Mouse (Mus musculus) forebrain, postnatal 0 days (tissue): ENCODE data around the gene Kcnh7. TPM values are rescaled to one million over a fixed set of nuclear protein-coding genes. Genes with fewer than 3 reads are reported as not detected.

Experiments used
- ATAC-seq: fragments of 200-750 bp; cut with Nextera tagmentation; 2 replicates; pipeline ENCODE4 v1.8.0; 2017; ENCODE audit warnings: mild to moderate bottlenecking, moderate library complexity
- DNase-seq: peaks from one replicate; pipeline ENCODE4 v3.0.0-alpha.2; 2015
- H3K27ac ChIP-seq: fragments of 300-500 bp; sonication (generic); 2 replicates; pipeline ENCODE4 v1.5.1; 2014; ENCODE audit warnings: low read depth, mild to moderate bottlenecking, antibody characterized with exemption, low read length, moderate library complexity, mixed read lengths
- H3K27me3 ChIP-seq: fragments of 300-500 bp; sonication (generic); 2 replicates; pipeline ENCODE4 v1.6.1; 2014; ENCODE audit warnings: mild to moderate bottlenecking, low read length, mixed read lengths; ENCODE audit not compliant: insufficient read depth
- H3K36me3 ChIP-seq: fragments of 300-500 bp; sonication (generic); 2 replicates; pipeline ENCODE4 v1.6.1; 2014; ENCODE audit warnings: mild to moderate bottlenecking, moderate library complexity; ENCODE audit not compliant: insufficient read depth
- H3K4me1 ChIP-seq: fragments of 300-500 bp; sonication (generic); 2 replicates; pipeline ENCODE4 v1.6.1; 2014; ENCODE audit warnings: antibody characterized with exemption; ENCODE audit not compliant: insufficient read depth
- H3K4me2 ChIP-seq: fragments of 300-500 bp; sonication (generic); 2 replicates; pipeline ENCODE4 v1.6.1; 2014; ENCODE audit warnings: low read depth, mild to moderate bottlenecking, moderate library complexity
- H3K4me3 ChIP-seq: fragments of 300-500 bp; sonication (generic); 2 replicates; pipeline ENCODE4 v1.5.1; 2014; ENCODE audit warnings: low read depth, low read length, mixed read lengths
- H3K9ac ChIP-seq: fragments of 300-500 bp; sonication (generic); 2 replicates; pipeline ENCODE4 v1.6.1; 2014; ENCODE audit warnings: mild to moderate bottlenecking
- H3K9me3 ChIP-seq: fragments of 300-500 bp; sonication (generic); 2 replicates; pipeline ENCODE4 v1.6.1; 2016; ENCODE audit warnings: low read length
- CTCF ChIP-seq: sonication (generic); IDR thresholded peaks from 2 replicates; pipeline ENCODE4 v1.5.1; 2016; ENCODE audit warnings: antibody characterized with exemption, control low read depth, low read depth
- WGBS: fragments of 180-500 bp; shearing (Covaris S2); extraction: QIAGEN DNeasy Blood & Tissue Kit; methylation state at CpG from one replicate; pipeline ENCODE4 v1.1.7; 2014; 5-methylcytosine and 5-hydroxymethylcytosine counted together
- polyA plus RNA-seq: library from polyadenylated mRNA; unstranded; fragments of >200 nt; fragmentation: Nextera tagmentation; extraction: Ambion mirVana; gene quantifications from 2 replicates; pipeline ENCODE4 v1.2.1, GENCODE M21; 2015
- total RNA-seq: library from RNA; depleted of rRNA; stranded (reverse); fragments of >200 nt; gene quantifications from 2 replicates; pipeline ENCODE4 v1.2.3, GENCODE M21; 2014

Kcnh7 gene
- total and polyA plus RNA-seq, 2 experiments from 2014 or later = 7.3 to 17.9 TPM

DNA sequence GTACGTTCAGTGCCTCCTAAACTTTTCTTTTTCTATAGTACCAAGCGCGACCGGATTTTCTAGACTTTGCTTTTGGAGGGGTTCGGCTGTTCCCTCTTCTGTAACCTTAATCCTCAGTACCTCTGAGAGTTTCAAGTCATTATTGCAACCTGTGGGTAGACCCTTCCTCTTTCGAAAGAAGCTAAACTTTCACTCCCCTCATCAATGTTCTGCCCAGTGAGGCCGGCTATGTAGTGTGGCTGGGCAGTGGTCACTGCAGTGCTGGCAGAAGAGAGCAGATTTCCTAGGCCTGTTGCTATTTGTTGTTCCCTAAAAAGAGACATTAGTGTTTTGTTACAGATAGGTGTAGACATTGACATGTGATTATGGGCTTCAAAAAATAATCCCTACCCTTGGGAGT is 519.2 kb downstream of the Kcnh7 start:
- no peaks in the 10 kb centered on the region for H3K4me1 ChIP-seq
- DNase-seq (no peak), ATAC-seq (no peak)
- H3K36me3 ChIP-seq = no peaks in the 10 kb centered on the region
- H3K27ac ChIP-seq = no peak overlapping the region
- 56% methylated on average over 7 of the region's 7 CpGs for WGBS
- H3K4me3 ChIP-seq = peak overlapping the region; percentile 62; the same call in 1 of the 2 replicates
- no peaks in the 10 kb centered on the region for H3K9me3 ChIP-seq
- H3K4me2 ChIP-seq = peak overlapping the region; percentile 87
- H3K9ac ChIP-seq = no peak overlapping the region
- H3K27me3 ChIP-seq = no peaks in the 10 kb centered on the region
- no peak for TF ChIP-seq CTCF

DNA sequence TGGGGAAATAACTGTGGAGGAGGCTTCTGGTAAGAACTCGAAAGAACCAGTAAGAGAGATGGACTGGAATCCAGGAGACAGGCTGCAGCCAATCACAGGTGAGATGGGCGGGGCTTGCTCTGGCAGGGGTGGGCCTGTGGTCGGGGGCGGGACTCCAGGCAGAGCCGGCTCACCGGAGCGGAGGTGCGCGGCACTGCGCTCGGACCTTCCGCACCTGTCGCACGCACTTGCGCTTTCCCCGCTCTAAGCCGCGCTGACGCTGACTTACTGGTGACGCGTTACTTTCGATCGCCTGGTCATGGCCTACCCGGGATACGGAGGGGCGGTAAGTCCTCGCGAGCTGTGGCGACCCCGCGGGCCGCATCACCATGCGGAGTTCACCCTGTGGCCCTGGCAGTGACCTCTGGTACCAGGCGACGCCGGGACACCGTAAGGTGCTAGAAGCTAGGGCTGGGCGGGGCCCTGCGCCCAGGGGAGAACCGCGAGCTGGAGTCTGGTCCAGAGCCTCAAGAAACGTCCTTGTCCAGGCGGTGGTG is 519.9 kb downstream of the Kcnh7 start, which contains the start of gene Gca:
TSS of gene Gca (plus strand) at position 151 of the 536 bp plus-strand sequence.
- DNase-seq (peak; percentile 82), ATAC-seq (peak; percentile 99)
- peak within 1 kb of the TSS; percentile 60 for H3K9ac ChIP-seq
- peak within 1 kb of the TSS; percentile 62 for H3K4me3 ChIP-seq
- H3K4me1 ChIP-seq = no peaks in the 10 kb centered on the region
- no peak within 1 kb of the TSS for H3K27ac ChIP-seq
- TF ChIP-seq CTCF = no peak
- peak within 1 kb of the TSS; percentile 87 for H3K4me2 ChIP-seq
- under 1% methylated on average over 43 of the region's 43 CpGs for WGBS
- H3K36me3 ChIP-seq = no peaks in the 10 kb centered on the region
- H3K9me3 ChIP-seq = no peaks in the 10 kb centered on the region
- no peaks in the 10 kb centered on the region for H3K27me3 ChIP-seq

DNA sequence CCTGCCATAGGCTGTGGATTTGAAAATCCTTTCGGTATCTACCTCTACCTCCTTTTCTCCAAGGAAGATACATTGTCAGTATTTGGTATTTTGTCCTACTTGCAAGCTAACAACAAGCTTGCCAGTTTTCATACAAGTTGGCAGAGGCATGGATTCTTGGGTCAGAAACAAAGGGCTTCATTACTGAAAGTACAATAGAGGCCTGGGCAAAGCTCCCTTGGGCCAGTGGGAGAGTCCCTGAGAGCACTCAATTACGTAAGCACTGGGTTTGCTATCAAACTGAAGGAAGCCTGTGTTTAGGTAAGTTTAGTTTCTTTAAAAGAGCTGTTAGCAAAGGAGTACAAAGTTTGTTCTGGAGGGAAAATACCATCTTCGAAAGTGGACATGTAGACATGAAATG is 521.5 kb downstream of the Kcnh7 start:
- no peak for TF ChIP-seq CTCF
- H3K4me3 ChIP-seq = no peak overlapping the region
- H3K9me3 ChIP-seq = no peaks in the 10 kb centered on the region
- H3K27ac ChIP-seq = no peak overlapping the region
- 56% methylated on average over 3 of the region's 3 CpGs for WGBS
- ATAC-seq = no peak
- H3K4me2 ChIP-seq = no peak overlapping the region
- H3K36me3 ChIP-seq = no peaks in the 10 kb centered on the region
- H3K27me3 ChIP-seq = no peaks in the 10 kb centered on the region
- H3K4me1 ChIP-seq = no peaks in the 10 kb centered on the region
- no peak for DNase-seq
- no peak overlapping the region for H3K9ac ChIP-seq

DNA sequence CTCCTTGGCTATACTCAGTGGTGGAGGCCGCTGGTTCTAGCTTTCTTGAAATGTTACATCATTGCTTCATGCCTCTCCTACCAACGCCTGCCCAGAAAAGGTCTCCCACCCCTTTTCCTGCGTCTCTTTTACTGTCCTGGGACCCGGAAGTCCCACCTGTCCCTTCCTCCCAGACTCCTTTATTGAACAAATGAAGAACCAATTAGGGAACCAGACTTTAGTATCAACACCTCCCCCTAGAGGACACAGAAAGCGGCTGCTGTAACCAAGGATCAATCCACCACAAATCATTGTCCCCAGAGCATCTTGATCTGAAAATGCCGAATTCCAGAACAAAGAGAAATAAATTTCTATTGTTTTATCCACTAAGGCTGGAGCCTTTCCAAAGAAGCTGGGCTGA is 523.5 kb downstream of the Kcnh7 start:
- ATAC-seq (no peak), DNase-seq (no peak)
- no peak overlapping the region for H3K4me2 ChIP-seq
- WGBS = 56% methylated on average over 6 of the region's 6 CpGs
- no peak overlapping the region for H3K27ac ChIP-seq
- no peak overlapping the region for H3K4me3 ChIP-seq
- no peaks in the 10 kb centered on the region for H3K36me3 ChIP-seq
- no peak overlapping the region for H3K9ac ChIP-seq
- no peaks in the 10 kb centered on the region for H3K9me3 ChIP-seq
- peak; percentile 32; the same call in 1 of the 2 replicates for TF ChIP-seq CTCF
- H3K27me3 ChIP-seq = no peaks in the 10 kb centered on the region
- no peaks in the 10 kb centered on the region for H3K4me1 ChIP-seq

DNA sequence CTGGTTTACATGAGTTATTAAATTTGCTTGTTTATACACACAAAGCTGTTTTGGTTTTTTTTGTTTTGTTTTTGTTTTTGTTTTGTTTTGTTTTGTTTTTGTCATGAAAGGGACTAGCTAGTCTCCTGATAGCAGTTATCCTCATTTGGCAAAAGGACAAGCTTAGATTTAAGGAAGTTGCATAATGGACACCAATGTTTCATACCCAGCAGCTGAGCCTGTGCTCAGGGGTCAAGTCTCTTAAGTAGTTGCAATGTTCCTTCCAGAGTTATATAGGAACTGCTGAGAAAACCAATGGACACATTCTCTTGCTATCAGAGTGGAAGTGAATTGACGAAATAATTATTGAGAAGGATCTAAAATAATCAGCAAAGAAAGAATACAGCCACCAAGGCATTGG is 528.0 kb downstream of the Kcnh7 start:
- H3K9ac ChIP-seq = no peak overlapping the region
- H3K27me3 ChIP-seq = no peaks in the 10 kb centered on the region
- TF ChIP-seq CTCF = no peak
- no peaks in the 10 kb centered on the region for H3K4me1 ChIP-seq
- no peak overlapping the region for H3K27ac ChIP-seq
- H3K4me2 ChIP-seq = no peak overlapping the region
- 88% methylated on average over 1 of the region's 1 CpGs for WGBS
- H3K9me3 ChIP-seq = no peaks in the 10 kb centered on the region
- DNase-seq = no peak
- no peaks in the 10 kb centered on the region for H3K36me3 ChIP-seq
- no peak overlapping the region for H3K4me3 ChIP-seq
- ATAC-seq = no peak

DNA sequence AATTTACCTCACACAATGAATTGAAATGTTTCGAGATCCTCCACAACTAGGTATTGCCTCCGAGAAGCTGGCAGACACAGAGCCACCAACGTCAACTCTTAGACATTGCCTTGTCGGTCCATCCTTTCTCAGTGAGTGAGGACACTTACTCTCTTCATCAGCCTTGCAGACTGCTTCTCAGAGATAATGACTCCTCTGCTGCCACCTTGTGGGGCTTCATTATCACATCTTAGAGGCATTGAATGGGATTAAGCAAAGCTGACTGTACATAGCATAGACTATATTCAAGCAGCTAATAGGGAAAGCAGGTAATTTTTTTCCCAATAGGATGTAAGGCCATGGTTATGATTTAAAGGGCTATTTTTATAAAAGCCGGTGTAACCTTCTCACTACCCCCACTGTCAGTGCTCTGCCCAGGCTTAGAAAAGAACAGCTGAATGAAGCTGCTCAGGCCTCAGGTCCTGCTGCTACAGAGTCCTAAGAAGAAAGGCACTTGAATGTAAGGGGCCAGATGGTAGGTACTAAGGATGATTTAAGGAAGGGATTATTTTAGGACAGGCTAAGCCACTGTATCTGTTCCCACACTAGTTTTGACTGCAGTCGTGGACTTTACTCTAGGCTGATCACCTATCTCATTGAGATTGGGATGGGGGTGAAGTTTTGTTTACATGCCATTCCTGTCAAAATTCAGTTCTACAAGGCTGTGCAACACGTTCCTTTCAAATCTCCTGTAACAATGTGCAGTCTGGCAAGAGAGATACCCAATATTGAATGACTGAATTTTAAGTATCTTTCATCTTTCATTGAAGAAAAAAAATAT is 529.4 kb downstream of the Kcnh7 start:
- Histone ChIP-seq H3K9ac (no peak overlapping the region), H3K9me3 (no peaks in the 10 kb centered on the region), H3K4me3 (no peak overlapping the region), H3K27ac (no peak overlapping the region), H3K36me3 (no peaks in the 10 kb centered on the region), H3K4me1 (no peaks in the 10 kb centered on the region), H3K27me3 (no peaks in the 10 kb centered on the region), H3K4me2 (no peak overlapping the region)
- DNase-seq = peak; percentile 81
- peak; percentile 76 for TF ChIP-seq CTCF
- WGBS = 46% methylated on average over 7 of the region's 7 CpGs
- peak; percentile 90 for ATAC-seq

DNA sequence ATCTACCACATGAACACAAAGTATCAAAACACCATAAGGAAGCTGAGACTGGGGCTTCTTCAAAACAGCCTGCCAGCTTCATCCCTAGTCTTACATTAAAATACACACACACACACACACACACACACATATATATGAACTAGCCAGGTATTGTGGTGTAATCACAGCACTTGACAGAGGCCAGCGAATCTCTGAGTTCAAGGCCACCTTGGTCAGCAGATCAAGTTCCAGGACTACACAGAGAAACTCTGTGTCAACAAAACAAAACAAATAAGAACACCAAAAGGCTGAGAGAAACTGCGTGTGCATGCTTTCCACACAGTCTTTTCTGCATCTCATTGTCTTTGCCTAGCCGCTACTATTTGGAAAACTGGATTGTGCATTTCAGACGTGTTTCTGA is 531.6 kb downstream of the Kcnh7 start:
- TF ChIP-seq CTCF = no peak
- Histone ChIP-seq H3K9me3 (no peaks in the 10 kb centered on the region), H3K36me3 (no peaks in the 10 kb centered on the region), H3K4me1 (no peaks in the 10 kb centered on the region), H3K4me2 (no peak overlapping the region), H3K27ac (no peak overlapping the region), H3K27me3 (no peaks in the 10 kb centered on the region), H3K4me3 (no peak overlapping the region), H3K9ac (no peak overlapping the region)
- 76% methylated on average over 4 of the region's 4 CpGs for WGBS
- DNase-seq = no peak
- ATAC-seq = no peak
